Mouse (Mus musculus) intestine, embryonic 16.5 days (tissue): Measurements from ENCODE around the gene Cmpk2. TPM values are rescaled to one million over a fixed set of nuclear protein-coding genes. Genes with fewer than 3 reads are reported as not detected.

Source experiments
- ATAC-seq: fragments of 200-750 bp; cut with Nextera tagmentation; 2 replicates; pipeline ENCODE4 v1.8.0; 2017; ENCODE audit warnings: moderate TSS enrichment, moderate library complexity
- H3K27ac ChIP-seq: fragments of 300-500 bp; sonication (generic); 2 replicates; pipeline ENCODE4 v1.5.1; 2014; ENCODE audit warnings: mild to moderate bottlenecking, low read length
- H3K27me3 ChIP-seq: fragments of 300-500 bp; sonication (generic); replicated peaks from 2 replicates; pipeline ENCODE4 v1.6.1; 2014; ENCODE audit warnings: low read length, control low read depth, mixed read lengths; ENCODE audit not compliant: control insufficient read depth, insufficient read depth
- H3K36me3 ChIP-seq: fragments of 300-500 bp; sonication (generic); 2 replicates; pipeline ENCODE4 v1.6.1; 2014; ENCODE audit warnings: low read length, control low read depth; ENCODE audit not compliant: control insufficient read depth, insufficient read depth
- H3K4me1 ChIP-seq: fragments of 300-500 bp; sonication (generic); 2 replicates; pipeline ENCODE4 v1.6.1; 2014; ENCODE audit warnings: low read length, control low read depth, mixed read lengths; ENCODE audit not compliant: control insufficient read depth, insufficient read depth
- H3K4me2 ChIP-seq: fragments of 300-500 bp; sonication (generic); 2 replicates; pipeline ENCODE4 v1.6.1; 2014; ENCODE audit warnings: low read depth, low read length, control low read depth
- H3K4me3 ChIP-seq: fragments of 300-500 bp; sonication (generic); 2 replicates; pipeline ENCODE4 v1.5.1; 2014; ENCODE audit warnings: mild to moderate bottlenecking, low read length
- H3K9ac ChIP-seq: fragments of 300-500 bp; sonication (generic); 2 replicates; pipeline ENCODE4 v1.6.1; 2014; ENCODE audit warnings: low read depth, low read length
- H3K9me3 ChIP-seq: fragments of 300-500 bp; sonication (generic); 2 replicates; pipeline ENCODE4 v1.6.1; 2016; ENCODE audit warnings: low read length, control low read depth; ENCODE audit not compliant: control insufficient read depth
- WGBS: fragments of 180-500 bp; shearing (Covaris S2); extraction: QIAGEN DNeasy Blood & Tissue Kit; methylation state at CpG from one replicate; pipeline ENCODE4 v1.1.7; 2014; 5-methylcytosine and 5-hydroxymethylcytosine counted together
- polyA plus RNA-seq: library from polyadenylated mRNA; unstranded; fragments of >200 nt; fragmentation: Nextera tagmentation; extraction: Ambion mirVana; gene quantifications from 2 replicates; pipeline ENCODE4 v1.2.1, GENCODE M21; 2015

Cmpk2 gene
- polyA plus RNA-seq, 1 experiment from 2014 or later: 4.4 TPM

DNA sequence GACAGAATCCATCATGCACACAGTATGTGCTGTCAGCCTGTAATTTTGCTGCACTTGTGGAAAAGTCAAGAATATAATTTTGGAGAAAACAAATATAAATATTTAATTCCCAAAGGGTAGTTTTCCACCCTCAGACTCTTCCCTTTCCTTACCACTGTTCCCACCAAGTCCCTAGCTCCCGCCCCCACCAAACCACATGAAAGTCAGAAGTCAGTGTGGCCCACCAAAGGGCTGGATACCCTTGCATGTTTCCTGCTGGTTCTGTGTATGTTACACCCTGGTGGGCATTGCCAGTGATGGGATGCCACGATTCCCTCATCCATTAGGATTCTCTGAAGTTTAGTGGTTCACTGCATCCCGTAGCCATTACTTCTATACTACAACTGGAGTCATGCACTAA, 32.0 kb downstream of the Cmpk2 start:
- no peaks in the 10 kb centered on the region for H3K27me3 ChIP-seq
- no peak overlapping the region for H3K27ac ChIP-seq
- no peak overlapping the region for H3K4me3 ChIP-seq
- H3K4me1 ChIP-seq: no peaks in the 10 kb centered on the region
- no peaks in the 10 kb centered on the region for H3K36me3 ChIP-seq
- H3K4me2 ChIP-seq: no peak overlapping the region
- WGBS: 85% methylated on average over 3 of the region's 3 CpGs
- H3K9me3 ChIP-seq: no peaks in the 10 kb centered on the region
- no peak for ATAC-seq
- H3K9ac ChIP-seq: no peak overlapping the region

GRCm38 (mm10) chr12:26510971-26511370, 42.0 kb downstream of the Cmpk2 start:
- ATAC-seq: no peak
- 86% methylated on average over 4 of the region's 4 CpGs for WGBS

GRCm38 (mm10) chr12:26518206-26518605, 49.2 kb downstream of the Cmpk2 start:
- H3K4me3 ChIP-seq: no peak overlapping the region
- H3K9ac ChIP-seq: no peak overlapping the region
- H3K4me1 ChIP-seq: no peaks in the 10 kb centered on the region
- H3K27ac ChIP-seq: no peak overlapping the region
- H3K36me3 ChIP-seq: no peaks in the 10 kb centered on the region
- no peaks in the 10 kb centered on the region for H3K27me3 ChIP-seq
- ATAC-seq: no peak
- no peaks in the 10 kb centered on the region for H3K9me3 ChIP-seq
- WGBS: 72% methylated on average over 3 of the region's 3 CpGs
- no peak overlapping the region for H3K4me2 ChIP-seq

More at GRCm38 (mm10) chr12:26510971-26511370, 42.0 kb downstream of the Cmpk2 start:
- Histone ChIP-seq H3K4me1 (no peaks in the 10 kb centered on the region), H3K9ac (no peak overlapping the region), H3K27me3 (no peaks in the 10 kb centered on the region), H3K4me2 (no peak overlapping the region), H3K27ac (no peak overlapping the region), H3K36me3 (no peaks in the 10 kb centered on the region), H3K4me3 (no peak overlapping the region), H3K9me3 (no peaks in the 10 kb centered on the region)

DNA sequence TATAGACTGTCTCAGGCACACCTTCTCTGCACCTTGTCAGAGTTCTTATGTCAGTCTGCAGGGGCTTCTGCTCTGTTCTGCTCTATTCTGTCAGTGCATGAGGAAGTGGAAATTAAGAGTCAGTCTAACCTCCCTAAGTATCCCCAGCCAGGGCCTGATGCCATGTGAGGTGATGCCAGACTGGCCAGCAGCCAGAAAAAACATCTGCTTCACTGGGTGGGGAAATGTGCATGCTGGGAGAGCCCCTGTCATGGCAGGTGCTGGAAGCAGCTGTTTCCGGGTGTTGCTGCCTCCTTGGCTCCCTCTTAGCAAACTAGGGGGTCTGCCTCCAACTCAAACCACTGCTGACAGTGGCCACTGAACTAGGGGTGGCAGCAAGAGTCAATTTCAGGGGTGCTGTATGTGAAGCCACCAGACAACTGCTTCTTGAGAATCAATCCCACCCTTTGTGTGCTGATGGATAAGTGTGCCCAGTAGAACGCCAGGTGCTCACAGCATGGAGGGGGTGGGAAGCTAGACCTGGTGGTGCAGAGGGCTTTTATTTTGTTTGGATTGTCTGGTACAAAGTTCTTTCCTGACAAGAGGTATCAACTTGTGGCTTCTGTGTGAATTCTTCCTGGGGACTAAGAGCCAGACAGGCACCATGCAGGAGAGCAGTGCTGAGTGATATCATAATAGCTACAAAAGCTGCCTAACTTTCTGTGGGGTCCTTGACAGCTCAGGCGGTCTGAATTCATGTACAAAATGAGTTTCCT, 56.1 kb downstream of the Cmpk2 start:
- 47% methylated on average over 3 of the region's 3 CpGs for WGBS
- Histone ChIP-seq H3K4me2 (no peak overlapping the region), H3K4me3 (no peak overlapping the region), H3K9ac (no peak overlapping the region), H3K27ac (no peak overlapping the region), H3K27me3 (no peaks in the 10 kb centered on the region), H3K36me3 (no peaks in the 10 kb centered on the region), H3K9me3 (no peaks in the 10 kb centered on the region), H3K4me1 (0 out of 2 replicates have a peak, but pooled peaks cover 4% of the 10 kb centered on the region)
- peak; percentile 58 for ATAC-seq

- ATAC-seq: no peak
- no peaks in the 10 kb centered on the region for H3K27me3 ChIP-seq
- H3K36me3 ChIP-seq: no peaks in the 10 kb centered on the region
- no peak overlapping the region for H3K27ac ChIP-seq
- no peak overlapping the region for H3K9ac ChIP-seq
- H3K4me1 ChIP-seq: 0 out of 2 replicates have a peak, but pooled peaks cover 4% of the 10 kb centered on the region
- H3K4me2 ChIP-seq: no peak overlapping the region
- WGBS: 38% methylated on average over 5 of the region's 5 CpGs
- H3K9me3 ChIP-seq: no peaks in the 10 kb centered on the region
- no peak overlapping the region for H3K4me3 ChIP-seq
Measured at GRCm38 (mm10) chr12:26525698-26526026, 56.7 kb downstream of the Cmpk2 start.

Other genes starting within 250 kb of the Cmpk2 start
- 13.7 and 13.8 TPM in 2 replicates for gene Rnf144a, start 54.0 kb upstream of the Cmpk2 start, polyA plus RNA-seq
- 1.2 TPM in 2 replicates for gene Rsad2, start 12.8 kb upstream of the Cmpk2 start, polyA plus RNA-seq